Mouse (Mus musculus): ENCODE measurements around the gene Fam19a2.

Fam19a2 gene

DNA sequence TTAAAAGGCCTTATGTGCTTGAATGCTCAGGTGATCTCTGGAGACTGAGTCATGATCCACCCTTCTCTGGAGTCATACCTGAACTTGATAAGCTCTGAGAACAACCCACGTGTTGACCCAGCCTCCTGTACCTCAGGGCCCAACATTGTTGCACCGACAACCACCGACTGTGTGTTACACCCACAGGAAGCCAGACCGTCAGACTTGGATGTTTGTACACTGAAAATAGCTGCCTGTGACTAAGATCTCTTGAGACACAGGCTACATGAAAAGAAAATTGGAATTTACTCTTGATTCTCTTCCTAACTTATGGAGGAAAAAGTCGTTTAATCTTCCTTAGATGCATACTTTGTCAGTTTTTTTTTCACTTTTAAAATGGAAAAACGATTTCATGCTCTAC, 121.8 kb downstream of the Fam19a2 start:
- no peak for DNase-seq (ENCODE audit: low spot score in 2 of 2)

DNA sequence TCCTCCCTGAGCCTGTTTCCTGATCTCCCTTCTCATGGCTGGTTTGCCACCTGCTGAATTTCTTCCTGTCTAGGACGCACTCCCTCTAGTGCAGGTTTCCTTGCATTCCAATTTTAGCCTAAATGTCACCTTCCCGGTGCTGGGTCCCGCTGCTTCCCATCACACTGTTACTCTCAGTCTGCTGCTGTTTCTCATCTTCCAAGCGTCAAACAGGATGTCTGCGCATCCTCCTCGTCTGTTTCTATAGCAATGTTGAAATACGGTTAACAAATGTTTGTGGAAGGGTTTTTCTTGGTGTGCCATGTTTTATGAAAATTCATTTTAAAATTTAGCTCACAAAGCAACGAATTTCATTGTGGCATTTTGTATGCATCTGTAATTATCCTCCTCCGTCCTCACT, 131.6 kb downstream of the Fam19a2 start:
- DNase-seq (ENCODE audit: low spot score in 2 of 2): no peak

DNA sequence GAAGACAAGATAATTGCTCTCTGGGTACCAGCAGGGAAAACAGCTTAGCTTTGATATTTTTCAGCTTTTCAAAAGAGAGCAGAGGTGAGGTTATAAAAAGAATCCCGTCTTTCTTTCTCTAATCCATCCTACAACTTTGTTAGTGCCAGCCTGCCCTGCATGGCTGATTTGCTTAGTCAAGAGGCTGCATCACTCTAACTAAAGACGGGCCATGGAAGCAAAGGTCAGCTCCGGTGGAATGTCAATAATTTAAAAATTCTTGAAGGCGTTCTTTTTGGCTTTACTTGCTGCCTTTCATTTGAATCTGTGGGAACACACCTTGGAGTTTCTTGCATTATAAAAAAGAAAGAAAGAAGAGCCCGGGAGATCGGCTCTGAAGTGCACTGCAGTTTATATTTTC, 134.3 kb downstream of the Fam19a2 start:
- peak in 1 of 2 experiments; percentile 20 for DNase-seq (ENCODE audit: low spot score in 2 of 2)

DNA sequence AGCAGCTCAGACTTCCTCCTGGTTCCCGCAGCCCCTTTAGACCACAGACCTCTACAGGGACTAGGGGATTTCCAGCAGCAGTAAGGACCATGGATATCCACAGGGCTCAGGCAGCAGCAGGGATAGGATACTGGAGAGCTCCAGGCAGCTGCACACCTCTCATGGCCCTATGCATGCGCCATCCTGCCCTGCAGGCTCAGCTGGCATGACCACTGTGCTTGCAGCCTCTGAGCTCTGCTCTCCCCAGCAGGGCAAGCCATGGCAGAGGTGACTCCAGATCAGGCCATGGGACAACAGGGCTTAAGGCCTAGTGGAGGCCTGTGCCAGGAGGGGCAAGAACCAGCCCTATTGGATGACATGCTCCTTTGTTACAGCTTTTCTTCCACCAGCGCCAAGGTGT, 137.4 kb downstream of the Fam19a2 start:
- DNase-seq (ENCODE audit: low spot score in 2 of 2): no peak

DNA sequence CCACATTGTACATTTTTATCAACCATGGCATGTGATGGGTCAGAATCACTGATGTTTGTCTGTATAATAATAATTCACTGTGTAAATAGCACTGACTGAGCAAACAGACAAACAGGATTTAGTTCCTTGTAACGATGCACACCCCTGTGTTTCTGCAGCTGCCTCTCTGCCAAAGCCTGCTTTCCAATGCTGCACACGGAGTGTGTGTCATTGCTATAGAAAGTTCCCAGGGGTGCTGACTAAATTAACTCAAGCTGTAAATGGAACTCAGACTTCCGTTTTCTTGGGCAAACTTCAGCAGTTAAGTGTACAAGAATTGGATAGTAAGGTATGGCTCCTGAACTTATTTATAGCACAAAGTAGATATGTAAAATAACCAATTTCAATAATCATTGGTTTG, 138.7 kb downstream of the Fam19a2 start:
- DNase-seq (ENCODE audit: low spot score in 2 of 2): no peak

DNA sequence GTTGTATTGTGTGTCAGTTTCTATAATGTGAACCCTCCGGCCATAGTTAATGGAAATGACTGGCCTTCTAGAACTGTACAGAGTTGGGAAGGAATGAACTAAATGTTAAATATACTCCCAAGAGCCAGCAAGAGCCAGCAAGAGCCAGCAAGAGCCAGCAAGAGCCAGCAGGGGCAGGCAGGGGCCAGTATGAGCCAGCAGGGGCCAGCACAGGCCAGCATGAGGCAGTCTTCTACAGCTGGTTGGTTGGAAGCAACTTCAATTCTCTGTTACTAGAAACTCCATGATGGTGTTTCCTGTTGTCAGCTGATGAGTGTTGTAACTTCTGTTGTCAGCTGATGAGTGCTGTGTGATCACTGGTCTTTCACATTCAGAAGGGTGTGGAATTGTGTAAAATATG, 151.2 kb downstream of the Fam19a2 start:
- no peak for DNase-seq (ENCODE audit: low spot score in 2 of 2)

DNA sequence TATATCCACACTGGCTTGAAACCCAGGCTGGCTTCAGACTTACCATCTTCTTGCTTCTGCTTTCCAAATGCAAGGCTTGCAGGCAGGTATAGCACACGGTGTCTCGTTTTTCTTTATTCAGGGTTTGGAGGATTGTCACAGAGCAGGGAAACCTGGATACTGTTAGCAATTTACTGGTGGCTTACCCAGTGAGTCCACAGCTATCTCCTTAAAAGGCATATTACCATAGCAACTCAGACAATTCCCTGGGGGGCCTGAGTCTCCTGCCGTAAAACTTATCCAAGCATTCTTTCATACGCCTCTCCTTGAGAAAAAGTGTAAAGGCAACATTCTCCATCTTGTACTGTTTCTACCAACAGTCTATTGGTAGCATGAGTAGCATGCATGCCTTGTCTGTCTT, 152.2 kb downstream of the Fam19a2 start:
- DNase-seq (ENCODE audit: low spot score in 2 of 2): no peak

DNA sequence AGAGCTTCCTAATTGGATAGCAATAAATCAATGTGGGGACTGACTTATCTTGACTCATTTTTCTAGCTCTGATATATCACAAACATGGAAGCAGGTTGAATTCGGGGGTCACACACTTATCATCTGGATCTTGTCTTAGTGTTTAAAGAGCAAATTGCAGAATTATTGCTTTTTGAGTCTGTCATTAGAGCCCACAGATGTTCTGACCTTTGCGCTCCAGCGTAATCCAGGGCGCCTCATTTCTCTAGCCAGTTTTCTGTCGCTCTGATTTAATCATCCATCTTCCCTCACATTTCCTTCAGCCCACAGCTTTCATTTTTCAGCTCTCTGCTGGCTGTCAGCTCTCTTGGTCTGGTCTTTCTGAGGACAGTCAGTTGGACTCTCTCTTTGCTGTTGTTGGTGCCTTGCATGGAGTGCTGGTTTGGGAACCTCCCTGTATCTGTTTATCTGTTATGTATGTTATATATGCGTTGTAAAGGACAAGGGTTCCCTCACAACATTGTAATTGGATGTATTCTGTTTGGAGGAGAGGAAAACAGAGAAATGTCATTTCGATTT, 154.9 kb downstream of the Fam19a2 start:
- no peak for DNase-seq (ENCODE audit: low spot score in 2 of 2)

DNA sequence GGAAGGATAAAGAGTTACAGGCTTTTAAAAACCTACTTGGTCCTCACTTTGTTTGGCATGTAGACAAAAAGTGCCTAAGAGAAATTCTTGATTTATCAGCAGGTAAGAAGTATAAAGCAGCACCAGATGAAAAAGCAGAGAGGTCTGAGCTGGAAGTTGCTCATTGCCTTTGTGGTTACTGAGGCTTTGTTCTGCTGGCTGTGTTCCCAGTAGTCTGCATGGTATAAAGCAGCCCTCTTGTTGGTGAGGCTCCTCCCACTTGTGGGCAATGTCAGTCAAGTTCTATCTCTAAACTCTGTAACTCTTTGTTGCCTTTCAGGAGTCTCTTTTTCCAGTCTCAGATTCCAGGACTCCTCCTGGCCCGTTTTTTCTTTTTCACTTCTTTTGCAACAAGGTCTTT, 156.5 kb downstream of the Fam19a2 start:
- no peak for DNase-seq (ENCODE audit: low spot score in 2 of 2)

DNA sequence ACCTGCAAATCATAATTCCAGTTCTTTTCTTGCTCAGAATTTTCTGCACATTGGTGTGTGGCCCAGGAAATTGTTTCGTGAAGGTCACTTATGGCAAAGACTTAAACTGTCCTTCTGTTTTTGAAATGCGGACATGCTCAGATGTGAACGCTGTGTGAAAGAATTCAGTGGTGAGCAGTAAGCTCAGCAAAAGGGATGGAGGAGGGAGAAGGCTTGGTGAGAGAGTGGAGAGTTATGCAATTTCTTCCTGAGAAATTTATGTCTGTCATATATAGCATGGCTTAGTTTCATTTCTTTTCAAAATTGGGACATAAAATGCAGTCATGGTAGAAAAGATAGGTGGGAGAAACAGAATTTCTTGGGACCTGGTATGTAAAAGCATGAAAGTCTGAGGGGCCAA, 160.7 kb downstream of the Fam19a2 start:
- DNase-seq (ENCODE audit: low spot score in 2 of 2): no peak

DNA sequence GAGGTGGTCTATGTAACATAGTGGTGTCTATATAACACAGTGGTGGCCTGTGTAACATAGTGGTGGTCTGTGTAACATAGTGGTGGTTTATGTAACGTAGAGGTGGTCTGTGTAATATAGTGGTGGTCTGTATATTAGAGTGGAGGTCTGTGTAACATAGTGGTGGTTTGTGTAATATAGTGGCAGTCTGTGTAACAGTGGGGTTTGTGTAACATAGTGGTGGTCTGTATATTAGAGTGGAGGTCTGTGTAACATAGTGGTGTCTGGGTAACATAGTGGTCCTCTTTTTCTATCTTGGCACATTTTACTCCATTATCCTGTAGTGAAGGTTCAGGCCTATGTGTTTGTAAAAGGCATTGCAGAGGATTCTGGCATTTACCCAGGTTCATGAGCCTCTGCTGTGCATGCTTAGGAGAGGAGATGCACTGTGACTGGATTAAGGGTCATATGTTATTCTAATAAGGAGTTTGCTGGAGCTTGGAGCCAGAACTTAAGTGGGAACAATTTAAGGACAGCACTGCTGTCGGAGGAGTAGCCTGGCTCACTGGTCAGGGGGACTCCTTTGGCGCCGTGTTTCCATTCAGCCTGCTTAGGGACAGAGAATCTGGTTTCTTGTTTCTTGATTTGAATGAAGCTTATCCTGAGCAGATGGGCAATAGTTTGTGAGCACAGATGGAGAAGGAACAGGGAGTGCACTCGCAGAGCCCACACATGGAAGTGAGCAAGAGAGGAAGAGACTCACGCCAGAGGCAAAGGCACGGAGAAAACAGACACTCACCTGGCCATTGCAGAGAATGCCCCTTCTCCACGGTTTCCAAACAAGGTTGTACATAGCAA, 162.9 kb downstream of the Fam19a2 start:
- peak; percentile 36 to 84 for DNase-seq (ENCODE audit: low spot score in 2 of 2)

DNA sequence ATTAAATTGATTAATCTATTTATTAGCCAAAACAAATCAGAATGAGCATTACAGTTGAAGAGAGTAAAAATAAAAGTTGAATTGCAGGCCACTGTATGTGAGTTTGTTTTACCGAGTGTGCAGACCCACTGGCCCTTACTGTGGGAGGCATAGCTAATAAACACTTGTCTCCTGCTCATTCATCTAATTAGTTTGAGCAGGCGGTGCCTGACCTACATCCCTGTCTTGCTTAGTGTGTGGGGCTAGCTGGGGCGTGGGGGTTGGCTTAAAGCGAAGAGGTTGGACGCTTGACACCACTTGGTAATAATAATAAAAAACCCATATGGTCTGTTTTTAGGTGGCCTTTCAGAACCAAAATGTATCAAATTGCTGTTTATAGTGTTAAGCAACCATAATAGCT, 167.8 kb downstream of the Fam19a2 start:
- no peak for DNase-seq (ENCODE audit: low spot score in 2 of 2)

DNA sequence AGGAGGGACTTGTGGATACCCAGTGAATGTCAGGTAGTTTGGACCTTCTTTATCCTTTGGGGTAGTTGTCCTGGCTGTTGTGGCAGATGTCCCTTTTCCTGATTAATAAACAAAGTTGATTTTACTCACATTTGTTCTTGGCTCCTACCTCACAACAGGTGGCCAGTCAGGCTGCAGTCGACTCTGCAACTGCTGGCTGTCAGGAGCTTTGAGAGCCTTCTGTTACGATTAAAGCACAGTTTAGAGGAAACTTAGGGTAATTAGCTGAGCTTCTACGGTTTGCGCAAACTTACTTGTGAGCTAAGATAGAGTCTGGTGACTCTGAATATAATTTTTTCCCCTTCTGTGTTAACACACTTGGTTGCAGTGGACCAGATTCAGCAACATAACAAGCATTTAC, 173.8 kb downstream of the Fam19a2 start:
- DNase-seq (ENCODE audit: low spot score in 2 of 2): no peak

DNA sequence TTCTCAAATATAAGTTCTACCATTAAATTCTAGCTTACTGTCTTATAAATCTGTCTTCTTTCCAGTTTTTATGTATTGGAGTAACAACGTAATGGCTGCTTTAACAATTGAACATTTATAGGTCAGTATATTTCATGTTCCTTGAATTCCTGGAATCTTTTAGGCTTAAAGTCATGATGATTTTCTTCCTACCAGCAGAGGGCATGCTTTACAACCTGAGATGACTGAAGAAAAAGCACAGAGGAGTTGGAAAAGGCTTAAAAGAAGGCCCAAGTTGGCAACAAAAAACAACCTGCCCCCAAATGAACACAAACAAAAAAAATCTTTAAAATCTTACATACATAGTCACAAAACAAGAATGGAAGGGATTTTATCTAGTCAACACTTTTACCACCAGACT, 193.0 kb downstream of the Fam19a2 start:
- no peak for DNase-seq (ENCODE audit: low spot score in 2 of 2)

DNA sequence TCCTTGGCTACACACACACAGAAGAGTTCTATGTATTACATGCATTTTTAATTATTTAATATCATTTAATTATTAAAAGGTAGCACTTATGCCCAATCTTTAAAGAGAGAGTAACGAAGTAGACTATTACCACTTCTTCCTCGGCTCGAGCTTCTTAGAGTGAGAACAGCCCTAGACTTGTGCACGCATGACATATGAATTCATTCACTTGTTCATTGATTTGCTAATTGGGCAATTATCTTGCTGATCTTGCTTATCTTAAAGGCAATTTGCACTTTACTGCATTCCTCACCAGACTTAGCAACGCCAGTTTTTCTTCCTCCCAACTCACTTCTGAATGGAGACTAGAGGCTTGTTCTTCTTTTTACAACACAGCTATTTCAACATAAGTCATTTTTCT, 196.7 kb downstream of the Fam19a2 start:
- DNase-seq (ENCODE audit: low spot score in 2 of 2): no peak

DNA sequence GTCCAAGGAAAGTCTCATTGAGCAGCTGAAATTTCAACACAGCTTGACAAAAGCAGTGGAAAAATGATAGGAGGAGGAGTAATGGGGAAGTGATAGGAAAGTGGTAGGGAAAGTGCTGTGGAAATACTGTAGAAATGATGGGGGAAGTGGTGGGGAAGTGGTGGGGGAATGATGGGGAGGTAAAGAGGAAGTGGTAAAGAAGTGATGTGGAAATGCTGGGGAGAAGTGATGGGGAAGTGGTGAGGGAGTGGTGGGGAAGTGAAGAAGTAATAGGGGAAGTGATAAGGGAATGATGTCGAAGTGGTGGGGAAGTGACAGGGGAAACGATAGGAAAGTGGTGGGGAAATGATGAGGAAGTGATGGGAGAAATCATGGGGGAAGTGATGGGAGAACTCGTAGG, 198.5 kb downstream of the Fam19a2 start:
- no peak for DNase-seq (ENCODE audit: low spot score in 2 of 2)

DNA sequence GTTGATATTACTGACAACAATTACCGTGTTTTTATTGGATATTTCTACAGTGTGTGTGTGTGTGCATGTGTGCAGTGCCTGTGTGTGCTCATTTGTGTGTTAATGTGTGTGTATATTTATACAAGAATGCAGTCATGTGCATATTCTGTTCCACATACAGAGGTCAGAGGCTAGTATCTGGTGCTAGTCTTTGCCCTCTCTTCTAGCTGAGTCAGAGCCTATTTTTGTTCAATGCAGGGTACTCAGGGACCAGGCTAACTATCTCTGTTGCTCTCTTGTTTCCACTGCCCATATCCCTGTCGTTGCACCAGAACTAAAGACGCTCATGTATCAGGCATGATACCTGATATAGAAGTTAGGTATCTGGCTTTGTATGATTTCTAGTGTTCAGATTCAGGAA, 251.0 kb downstream of the Fam19a2 start:
- no peak for DNase-seq (ENCODE audit: low spot score in 2 of 2)

DNA sequence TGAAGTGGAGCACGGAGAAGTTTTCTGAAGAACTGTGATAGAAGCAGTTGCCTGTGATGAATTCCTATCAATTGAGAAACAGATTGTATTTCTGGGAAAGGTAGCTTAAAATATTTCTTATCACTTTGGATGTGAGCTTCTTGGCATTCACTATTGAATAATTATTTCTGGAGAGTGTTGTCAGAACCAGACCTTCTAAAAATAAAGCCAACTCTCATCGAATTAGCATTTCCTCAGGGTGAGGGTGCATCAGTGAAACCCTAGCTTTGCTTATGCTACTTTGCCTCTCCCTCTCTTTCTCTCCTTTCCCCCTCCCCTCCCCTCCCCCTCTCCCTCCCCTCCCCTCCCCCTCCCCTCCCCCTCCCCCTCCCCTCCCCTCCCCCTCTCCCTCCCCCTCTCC, 256.8 kb downstream of the Fam19a2 start:
- no peak for DNase-seq (ENCODE audit: low spot score in 2 of 2)

DNA sequence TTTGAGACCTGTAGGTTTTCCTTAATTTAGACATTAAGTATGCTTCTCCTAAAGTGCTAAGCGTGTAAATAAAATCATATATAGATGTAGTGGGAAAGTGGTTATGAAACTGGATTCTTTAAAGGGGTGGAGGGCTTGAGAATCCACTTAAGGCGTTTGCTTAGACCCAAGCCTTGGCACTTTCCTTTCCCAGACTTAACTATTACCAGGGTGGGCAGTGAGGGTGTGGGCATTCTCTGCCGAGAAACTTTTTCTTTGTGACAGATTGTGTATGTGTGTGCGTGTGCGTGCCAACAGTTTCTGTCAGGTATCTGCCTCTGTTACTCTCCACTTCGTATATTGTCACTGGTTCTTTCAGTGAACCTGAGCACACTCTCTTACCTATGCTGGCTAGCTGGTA, 257.4 kb downstream of the Fam19a2 start:
- DNase-seq (ENCODE audit: low spot score in 2 of 2): no peak

DNA sequence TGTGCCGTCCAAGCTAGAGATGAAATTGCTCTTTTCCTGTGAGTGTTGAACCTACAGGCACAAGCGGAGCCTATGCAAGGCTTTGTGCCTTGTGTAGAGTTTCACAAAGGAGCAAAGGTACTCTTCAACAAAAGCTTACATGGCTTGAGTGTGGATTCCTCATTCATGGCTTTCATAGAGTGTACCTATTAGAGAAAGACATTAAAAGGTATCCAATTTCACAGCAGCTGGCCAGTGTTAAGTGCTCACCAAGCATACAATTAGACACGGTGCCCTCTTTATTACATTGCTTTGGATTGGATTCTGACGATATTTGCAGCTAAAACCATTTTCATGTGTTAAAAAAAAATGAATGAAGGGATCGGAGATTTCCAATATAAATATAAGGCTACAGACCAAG, 261.6 kb downstream of the Fam19a2 start:
- DNase-seq (ENCODE audit: low spot score in 2 of 2): no peak

DNA sequence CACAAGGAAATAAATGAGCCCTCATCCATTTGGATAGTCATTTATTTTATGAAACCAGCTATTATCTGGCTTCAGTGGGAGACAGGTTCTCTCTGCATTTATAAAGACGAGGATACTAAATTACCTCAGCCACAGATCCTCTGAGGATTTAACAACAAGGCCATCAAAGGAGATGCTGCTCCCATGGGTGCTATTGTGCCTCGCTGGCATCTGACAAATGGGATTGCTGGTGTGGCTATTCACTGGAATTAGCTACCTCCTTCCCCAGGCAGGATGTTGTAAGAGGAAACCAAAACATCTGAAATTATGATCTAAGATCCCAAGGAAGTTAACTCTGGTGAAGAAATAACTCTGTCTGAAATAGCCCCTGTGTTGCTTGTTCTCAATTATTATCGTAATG, 262.3 kb downstream of the Fam19a2 start:
- no peak for DNase-seq (ENCODE audit: low spot score in 2 of 2)

DNA sequence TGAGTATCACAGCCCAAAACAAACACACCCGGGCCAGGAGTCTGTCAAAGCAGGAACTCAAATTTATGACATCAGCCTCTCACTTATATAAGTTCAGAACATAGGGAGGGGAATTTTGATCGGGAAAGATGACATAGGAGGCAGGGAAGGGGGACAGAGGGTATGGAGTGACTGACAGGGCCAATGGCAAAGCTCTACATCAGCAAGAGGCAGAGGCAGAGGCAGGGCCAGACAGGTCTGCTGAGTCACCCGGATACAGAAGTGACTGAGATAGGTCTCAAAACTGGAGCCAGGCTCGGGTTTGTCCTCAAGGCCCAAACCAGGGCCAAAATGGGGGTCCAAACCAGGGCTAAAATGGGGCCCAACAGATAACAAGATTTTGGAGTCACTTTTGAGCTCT, 272.3 kb downstream of the Fam19a2 start:
- no peak for DNase-seq (ENCODE audit: low spot score in 2 of 2)

DNA sequence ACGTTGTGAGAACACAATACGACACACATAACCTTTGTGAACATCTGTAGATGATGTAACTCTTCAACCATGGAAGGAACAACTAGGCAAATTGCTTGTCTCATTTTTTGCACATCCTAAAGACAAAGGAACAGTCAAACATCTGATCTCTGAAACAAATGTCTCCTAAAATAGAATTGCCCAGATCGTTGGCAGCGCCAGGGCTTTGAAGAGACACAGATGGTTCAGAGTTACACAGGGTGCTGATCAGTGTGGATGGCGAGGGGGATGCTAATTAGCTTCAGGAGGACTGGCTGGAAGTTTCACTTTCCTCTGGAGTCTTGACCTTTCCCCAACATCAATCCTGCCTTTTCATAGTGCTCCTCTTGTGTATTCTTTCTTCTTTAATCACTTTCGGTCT, 284.6 kb downstream of the Fam19a2 start:
- peak; percentile 23 to 28 for DNase-seq (ENCODE audit: low spot score in 2 of 2)

DNA sequence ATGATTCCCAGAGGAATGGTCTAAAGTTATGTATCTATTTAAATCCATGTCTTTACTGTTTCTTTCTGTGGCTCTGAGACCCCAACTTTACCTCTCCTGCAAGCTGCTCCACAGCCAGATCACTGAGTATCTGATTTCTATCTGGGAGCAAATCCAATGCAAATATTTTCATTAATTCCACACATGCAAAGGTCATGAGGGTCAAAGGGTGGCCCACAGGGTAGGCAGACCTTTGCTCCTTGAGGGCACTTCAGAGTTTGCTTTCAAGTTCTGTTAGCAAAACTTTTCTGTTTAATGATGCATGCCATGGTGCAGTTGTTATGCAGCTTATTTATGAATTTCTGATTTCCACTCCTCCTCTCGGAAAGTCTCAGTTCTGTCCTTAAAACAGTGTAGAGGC, 303.9 kb downstream of the Fam19a2 start:
- no peak for DNase-seq (ENCODE audit: low spot score in 2 of 2)
